Mouse (Mus musculus) heart, embryonic 14.5 days (tissue): ENCODE measurements around the gene Vwa8. TPM values are rescaled to one million over a fixed set of nuclear protein-coding genes. Genes with fewer than 3 reads are reported as not detected.
"Not testable (repeated sequence)": the region's sequence is repeated elsewhere in the genome, so short reads cannot be mapped to it uniquely, and the experiment has no call there.

Experiments
- ATAC-seq: fragments of 200-750 bp; cut with Nextera tagmentation; 2 replicates; pipeline ENCODE4 v1.8.0; 2017; ENCODE audit warnings: low read depth, moderate TSS enrichment; ENCODE audit not compliant: insufficient number of reproducible peaks, insufficient read depth, low FRiP score
- H3K27ac ChIP-seq, 2 experiments: fragments of 200-500 bp in 1 of 2; fragments of 300-500 bp in 1 of 2; sonication (generic) in 1 of 2; replicated peaks in 1 of 2; 2 replicates each; pipeline ENCODE4 v1.5.1; 2012 to 2014; ENCODE audit warnings: low read depth in 2 of 2, low read length in 2 of 2, control low read depth in 1 of 2, mild to moderate bottlenecking in 1 of 2, mixed read lengths in 1 of 2; ENCODE audit not compliant: control insufficient read depth in 1 of 2, insufficient read depth in 1 of 2
- H3K27me3 ChIP-seq: fragments of 300-500 bp; sonication (generic); 2 replicates; pipeline ENCODE4 v1.6.1; 2014; ENCODE audit warnings: mild to moderate bottlenecking, low read length, control low read depth; ENCODE audit not compliant: control insufficient read depth, insufficient read depth
- H3K36me3 ChIP-seq: fragments of 300-500 bp; sonication (generic); 2 replicates; pipeline ENCODE4 v1.6.1; 2014; ENCODE audit warnings: mild to moderate bottlenecking, control low read depth, low read length, mixed read lengths; ENCODE audit not compliant: control insufficient read depth, insufficient read depth
- H3K4me1 ChIP-seq, 2 experiments: fragments of 200-500 bp in 1 of 2; fragments of 300-500 bp in 1 of 2; sonication (generic) in 1 of 2; 2 replicates each; pipeline ENCODE4 v1.6.1; 2012 to 2014; ENCODE audit warnings: low read length in 2 of 2, control low read depth in 1 of 2, mixed read lengths in 1 of 2; ENCODE audit not compliant: control insufficient read depth in 2 of 2, insufficient read depth in 2 of 2
- H3K4me2 ChIP-seq: fragments of 300-500 bp; sonication (generic); 2 replicates; pipeline ENCODE4 v1.6.1; 2014; ENCODE audit warnings: mild to moderate bottlenecking, low read length
- H3K4me3 ChIP-seq, 2 experiments: fragments of 200-500 bp in 1 of 2; fragments of 300-500 bp in 1 of 2; sonication (generic) in 1 of 2; 2 replicates each; pipeline ENCODE4 v1.5.1; 2012 to 2014; ENCODE audit warnings: low read length in 2 of 2, mild to moderate bottlenecking in 2 of 2, control low read depth in 1 of 2, low read depth in 1 of 2, moderate library complexity in 1 of 2; ENCODE audit not compliant: control insufficient read depth in 1 of 2, insufficient read depth in 1 of 2
- H3K9ac ChIP-seq: fragments of 300-500 bp; sonication (generic); 2 replicates; pipeline ENCODE4 v1.6.1; 2014; ENCODE audit warnings: mild to moderate bottlenecking, low read length
- H3K9me3 ChIP-seq: fragments of 300-500 bp; sonication (generic); 2 replicates; pipeline ENCODE4 v1.6.1; 2016; ENCODE audit warnings: low read length, control low read depth; ENCODE audit not compliant: control insufficient read depth
- WGBS: fragments of 180-500 bp; shearing (Covaris S2); extraction: QIAGEN DNeasy Blood & Tissue Kit; methylation state at CpG from one replicate; pipeline ENCODE4 v1.1.7; 2014; 5-methylcytosine and 5-hydroxymethylcytosine counted together
- polyA plus RNA-seq: library from polyadenylated mRNA; unstranded; fragments of >200 nt; fragmentation: Nextera tagmentation; extraction: Ambion mirVana; gene quantifications from 2 replicates; pipeline ENCODE4 v1.2.1, GENCODE M21; 2014

Gene Vwa8
- polyA plus RNA-seq, 1 experiment from 2014 or later, result 23.1 TPM

DNA sequence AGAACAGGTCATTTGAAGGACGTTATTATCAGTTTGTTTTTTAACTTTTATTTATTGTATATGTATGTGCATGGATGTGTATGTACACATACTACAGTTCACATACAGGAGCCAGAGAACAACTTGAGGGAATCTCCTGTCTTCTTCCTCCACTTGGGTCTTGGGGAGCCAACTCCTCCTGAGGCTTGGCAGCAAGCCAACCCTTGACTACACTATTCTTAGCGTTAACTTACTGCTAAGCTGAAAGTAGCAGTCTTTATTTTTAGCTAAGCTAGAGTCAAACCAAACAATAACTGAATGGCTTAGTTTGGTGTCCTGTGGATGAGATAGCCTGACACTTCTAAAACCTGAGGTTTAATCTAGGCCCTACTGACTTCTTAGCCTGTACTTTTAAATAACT lies 135.4 kb downstream of the Vwa8 start:
- ATAC-seq, result no peak
- peak overlapping the region in 1 of 2 experiments; percentile 51; a peak in 2 of 4 replicates for H3K27ac ChIP-seq
- no peak overlapping the region for H3K9ac ChIP-seq
- no peak overlapping the region for H3K4me3 ChIP-seq
- no peak overlapping the region for H3K4me2 ChIP-seq
- H3K9me3 ChIP-seq, result no peaks in the 10 kb centered on the region
- 0 out of 2 replicates have a peak, but pooled peaks cover 2% of the 10 kb centered on the region for H3K36me3 ChIP-seq
- H3K27me3 ChIP-seq, result no peaks in the 10 kb centered on the region
- peaks cover 4 to 13% of the 10 kb centered on the region in 2 experiments for H3K4me1 ChIP-seq
- 33% methylated on average over 2 of the region's 2 CpGs for WGBS

DNA sequence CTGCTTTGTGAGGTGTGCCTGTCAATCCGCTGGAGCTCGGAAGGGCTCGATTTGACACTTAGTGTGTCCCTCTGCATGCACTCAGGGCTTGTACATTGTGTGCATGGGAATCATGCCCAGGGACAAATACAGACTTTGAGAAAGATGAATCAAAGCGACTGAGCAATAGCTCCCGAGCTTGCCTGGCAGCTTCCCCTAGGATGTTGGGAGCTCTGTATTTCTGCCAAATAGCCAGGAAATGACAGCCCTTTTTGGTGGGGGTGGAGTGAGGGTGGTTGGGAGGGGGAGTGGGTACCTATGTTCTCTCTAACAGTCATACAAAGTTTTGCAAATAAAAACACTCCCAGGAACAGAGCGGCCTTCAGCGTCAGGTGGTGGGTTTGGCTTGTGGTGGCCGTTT lies 138.7 kb downstream of the Vwa8 start:
- H3K4me3 ChIP-seq, result no peak overlapping the region
- H3K36me3 ChIP-seq, result 0 out of 2 replicates have a peak, but pooled peaks cover 2% of the 10 kb centered on the region
- H3K9ac ChIP-seq, result no peak overlapping the region
- H3K4me1 ChIP-seq, result peaks cover 4 to 13% of the 10 kb centered on the region in 2 experiments
- ATAC-seq, result no peak
- H3K9me3 ChIP-seq, result no peaks in the 10 kb centered on the region
- H3K4me2 ChIP-seq, result no peak overlapping the region
- no peak overlapping the region for H3K27ac ChIP-seq
- 85% methylated on average over 8 of the region's 8 CpGs for WGBS
- no peaks in the 10 kb centered on the region for H3K27me3 ChIP-seq

DNA sequence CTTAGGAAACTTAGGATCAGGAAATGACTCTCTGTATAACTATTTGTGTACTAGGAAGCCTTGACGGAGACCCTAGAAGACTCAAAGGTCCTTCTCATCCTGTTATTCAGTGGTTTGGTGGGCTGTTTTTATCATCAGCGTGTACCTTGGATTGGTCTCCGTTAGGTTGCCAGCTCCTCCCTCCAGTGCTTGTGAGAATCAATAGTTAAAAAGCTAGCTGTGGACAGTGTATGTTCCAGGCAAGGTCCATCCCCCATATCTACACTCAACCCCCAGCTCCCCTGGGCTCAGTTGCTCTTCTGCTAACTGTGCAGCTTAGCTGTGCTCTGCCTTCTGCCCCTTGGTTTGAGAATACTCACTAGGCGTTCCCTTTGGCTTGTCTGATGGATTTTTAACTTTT lies 143.6 kb downstream of the Vwa8 start:
- no peak overlapping the region for H3K9ac ChIP-seq
- ATAC-seq, result no peak
- no peaks in the 10 kb centered on the region for H3K27me3 ChIP-seq
- no peaks in the 10 kb centered on the region for H3K9me3 ChIP-seq
- peaks cover 7% of the 10 kb centered on the region; the same call in 1 of the 2 replicates for H3K36me3 ChIP-seq
- H3K4me1 ChIP-seq, result no peaks in the 10 kb centered on the region
- WGBS, result 64% methylated on average over 4 of the region's 4 CpGs
- H3K27ac ChIP-seq, result no peak overlapping the region
- H3K4me3 ChIP-seq, result no peak overlapping the region
- H3K4me2 ChIP-seq, result no peak overlapping the region

DNA sequence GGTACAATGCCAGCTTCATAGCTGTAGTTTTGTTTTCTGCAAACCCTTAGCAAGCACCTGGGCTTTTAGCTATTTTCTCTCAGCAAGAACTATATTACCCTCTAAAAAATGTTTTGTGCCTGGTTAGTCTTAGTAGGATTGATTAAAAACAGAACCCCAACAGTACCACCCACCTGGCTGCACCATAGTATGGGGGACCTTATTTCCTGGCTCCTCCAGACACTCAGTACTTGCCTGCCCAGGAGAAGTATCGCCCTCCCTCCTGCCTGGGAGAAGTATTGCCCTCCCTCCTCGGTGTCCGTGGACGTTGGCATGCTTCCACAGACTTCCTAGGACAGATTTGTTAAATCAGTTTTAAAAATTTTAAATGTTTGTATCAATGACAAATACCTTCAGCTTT lies 144.7 kb downstream of the Vwa8 start:
- WGBS, result 72% methylated on average over 4 of the region's 4 CpGs
- Histone ChIP-seq H3K9me3 (no peaks in the 10 kb centered on the region), H3K36me3 (peaks cover 7% of the 10 kb centered on the region; the same call in 1 of the 2 replicates), H3K4me3 (no peak overlapping the region), H3K4me2 (no peak overlapping the region), H3K27ac (no peak overlapping the region), H3K27me3 (no peaks in the 10 kb centered on the region), H3K9ac (no peak overlapping the region), H3K4me1 (no peaks in the 10 kb centered on the region)
- ATAC-seq, result no peak

GRCm38 (mm10) chr14:78996359-78996758 lies 147.5 kb downstream of the Vwa8 start:
- Histone ChIP-seq H3K4me2 (no peak overlapping the region), H3K36me3 (peaks cover 7% of the 10 kb centered on the region; the same call in 1 of the 2 replicates), H3K4me1 (no peaks in the 10 kb centered on the region), H3K27me3 (no peaks in the 10 kb centered on the region), H3K4me3 (no peak overlapping the region), H3K27ac (no peak overlapping the region), H3K9me3 (no peaks in the 10 kb centered on the region), H3K9ac (no peak overlapping the region)
- no peak for ATAC-seq
- 85% methylated on average over 2 of the region's 2 CpGs for WGBS

DNA sequence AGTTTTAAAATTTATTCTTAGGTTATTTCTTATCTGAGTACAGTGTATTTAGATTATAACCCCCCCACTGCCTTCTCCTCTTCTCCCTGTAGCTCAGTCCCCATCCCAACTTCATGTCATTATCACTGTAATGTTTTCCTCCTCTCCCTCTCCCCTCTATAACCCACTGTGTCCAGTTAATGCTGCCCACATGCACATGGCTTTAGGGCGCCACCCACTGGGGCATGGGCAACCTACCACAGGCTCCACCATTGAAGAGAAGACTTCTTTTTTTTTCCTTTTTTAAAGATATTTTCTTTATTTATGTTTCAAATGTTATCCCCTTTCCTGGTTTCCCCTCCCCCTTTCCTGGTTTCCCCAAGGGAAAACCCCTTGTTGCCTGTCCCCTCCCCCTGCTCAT lies 154.7 kb downstream of the Vwa8 start:
- 60% methylated on average over 1 of the region's 1 CpGs for WGBS
- H3K27me3 ChIP-seq, result no peaks in the 10 kb centered on the region
- H3K4me3 ChIP-seq, result no peak overlapping the region
- no peaks in the 10 kb centered on the region for H3K9me3 ChIP-seq
- H3K27ac ChIP-seq, result peak overlapping the region; percentile 39 to 57; a peak in 1 of 4 replicates
- no peak for ATAC-seq
- peaks cover 10 to 14% of the 10 kb centered on the region in 2 experiments; a peak in 3 of 4 replicates for H3K4me1 ChIP-seq
- no peak overlapping the region for H3K9ac ChIP-seq
- H3K36me3 ChIP-seq, result no peaks in the 10 kb centered on the region
- no peak overlapping the region for H3K4me2 ChIP-seq

DNA sequence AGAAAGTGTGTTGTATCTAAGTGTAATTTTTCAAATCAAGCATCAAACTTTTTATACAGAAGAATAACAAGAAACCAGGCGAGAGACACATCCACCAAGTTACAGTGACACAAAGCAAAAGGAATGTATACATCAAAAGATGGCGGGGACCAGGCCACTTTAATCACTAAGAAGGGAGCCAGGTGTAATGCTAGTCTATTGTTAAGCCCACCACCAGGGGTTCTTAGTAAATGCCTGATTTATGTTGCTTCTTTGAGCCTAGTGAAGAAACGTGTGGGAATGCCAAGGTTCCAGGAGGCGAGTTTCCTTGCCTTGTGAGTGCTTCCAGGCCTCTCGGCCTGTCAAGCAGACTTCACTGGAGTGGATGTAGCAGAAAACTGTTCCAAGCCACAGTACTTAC lies 168.9 kb downstream of the Vwa8 start:
- not testable (repeated sequence) for H3K9ac ChIP-seq, H3K27ac ChIP-seq, H3K36me3 ChIP-seq, H3K9me3 ChIP-seq, H3K4me1 ChIP-seq, ATAC-seq, H3K4me3 ChIP-seq, H3K27me3 ChIP-seq, H3K4me2 ChIP-seq
- WGBS, result 87% methylated on average over 5 of the region's 5 CpGs

- Histone ChIP-seq H3K4me3 (no peak overlapping the region), H3K36me3 (no peaks in the 10 kb centered on the region), H3K4me1 (no peaks in the 10 kb centered on the region), H3K9ac (no peak overlapping the region), H3K27ac (no peak overlapping the region), H3K27me3 (no peaks in the 10 kb centered on the region), H3K4me2 (no peak overlapping the region), H3K9me3 (no peaks in the 10 kb centered on the region)
- no peak for ATAC-seq
- 64% methylated on average over 4 of the region's 4 CpGs for WGBS
These were observed 169.7 kb downstream of the Vwa8 start for GRCm38 (mm10) chr14:79018564-79018963.
